Mouse (Mus musculus): ENCODE results near the gene Piwil4. TPM values are rescaled to one million over a fixed set of nuclear protein-coding genes. Genes with fewer than 3 reads are reported as not detected.
"Not testable (repeated sequence)": the region's sequence is repeated elsewhere in the genome, so short reads cannot be mapped to it uniquely, and the experiment has no call there.

The Piwil4 gene
- total RNA-seq, 2 experiments from 2014 or later: 0.10 TPM; not detected in 1

DNA sequence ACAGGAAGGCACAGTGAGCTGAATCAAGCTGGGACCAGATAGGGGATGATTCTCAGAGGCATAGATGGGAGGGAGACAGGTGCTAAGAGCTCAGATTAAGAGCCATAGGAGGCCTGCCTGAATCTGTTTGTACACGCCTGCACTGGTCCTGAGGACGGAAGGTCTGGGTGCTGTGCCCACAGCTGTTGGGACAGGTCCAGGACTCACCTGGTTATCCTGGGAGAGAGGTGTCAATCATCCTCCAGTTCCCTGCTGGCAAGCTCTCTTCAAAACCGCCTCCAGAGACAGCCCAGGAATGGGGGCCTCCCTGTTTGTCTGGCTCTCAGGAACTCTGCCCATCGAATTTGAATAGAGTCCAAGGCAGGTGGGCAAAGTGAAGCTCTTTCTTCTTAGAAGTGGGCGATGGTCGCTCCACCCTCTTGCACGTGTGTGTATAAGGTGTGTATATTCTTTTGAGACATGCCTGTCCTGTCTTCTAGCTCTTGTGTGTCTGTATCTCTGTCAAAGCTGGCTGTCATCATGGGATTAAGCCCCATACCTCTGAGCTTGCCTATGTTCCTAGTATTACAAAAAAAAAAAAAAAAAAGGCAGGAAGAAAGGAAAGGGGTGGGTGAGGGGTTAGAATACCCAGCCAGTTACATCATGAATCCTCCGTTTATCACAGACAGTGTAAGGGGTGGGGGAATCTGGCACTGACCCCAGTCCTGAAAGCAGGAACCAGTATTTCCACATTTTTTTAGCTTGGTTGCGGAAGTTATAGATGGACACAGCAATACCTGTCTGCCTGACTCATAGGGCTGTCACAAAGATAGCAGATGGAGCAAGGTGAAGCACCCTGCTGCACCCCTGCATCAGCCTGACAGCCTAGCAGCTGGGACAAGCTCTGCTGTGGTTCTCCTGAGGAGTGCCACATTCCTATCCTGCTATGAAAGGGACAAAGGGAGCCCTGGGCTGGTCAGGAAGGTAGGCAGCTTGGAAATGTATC lies 64.5 kb downstream of the Piwil4 start:
- DNase-seq (ENCODE audit: low spot score): no peak
- intact Hi-C loops (cut with DNase I): no loop called here

DNA sequence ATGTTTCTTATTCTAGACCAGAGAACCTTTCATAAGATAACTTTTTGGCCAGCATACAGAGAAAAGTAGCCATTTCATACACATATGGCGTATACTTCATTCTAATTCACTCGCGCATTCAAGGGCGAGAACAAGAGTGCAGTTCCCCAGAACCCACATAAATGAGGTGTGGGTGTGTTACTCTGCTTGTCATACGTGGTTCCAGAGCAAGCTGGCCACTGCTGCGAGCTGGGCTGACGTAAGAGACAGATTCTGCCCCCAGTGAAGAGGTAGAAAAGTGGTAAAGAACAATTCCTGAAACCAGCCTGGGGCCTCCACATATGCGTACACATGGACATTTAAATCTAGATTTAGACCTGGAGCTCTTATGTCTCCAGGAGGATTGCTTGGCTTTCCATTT lies 66.0 kb downstream of the Piwil4 start:
- DNase-seq (ENCODE audit: low spot score): no peak
- intact Hi-C loops (cut with DNase I): no loop called here

DNA sequence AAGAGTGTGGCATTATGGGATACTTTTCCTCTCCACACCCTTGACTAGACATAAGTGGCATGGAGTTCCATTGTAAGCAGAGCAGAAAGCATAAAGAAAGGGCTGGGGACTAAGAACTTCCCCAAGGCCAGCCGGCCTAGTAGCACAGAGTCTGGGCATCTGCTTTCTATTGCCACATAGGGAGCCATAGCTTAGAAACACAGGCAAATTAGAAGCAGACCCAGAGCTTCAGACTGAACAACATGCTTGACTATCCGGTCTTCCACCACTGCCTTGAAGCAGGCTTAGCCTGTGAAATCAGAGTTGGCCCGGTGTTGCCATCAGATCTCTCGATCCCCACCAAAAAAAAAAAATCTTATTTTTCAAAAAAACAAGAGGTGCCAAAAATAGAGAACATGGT lies 67.4 kb downstream of the Piwil4 start:
- intact Hi-C loops (cut with DNase I): no loop called here
- DNase-seq (ENCODE audit: low spot score): no peak

DNA sequence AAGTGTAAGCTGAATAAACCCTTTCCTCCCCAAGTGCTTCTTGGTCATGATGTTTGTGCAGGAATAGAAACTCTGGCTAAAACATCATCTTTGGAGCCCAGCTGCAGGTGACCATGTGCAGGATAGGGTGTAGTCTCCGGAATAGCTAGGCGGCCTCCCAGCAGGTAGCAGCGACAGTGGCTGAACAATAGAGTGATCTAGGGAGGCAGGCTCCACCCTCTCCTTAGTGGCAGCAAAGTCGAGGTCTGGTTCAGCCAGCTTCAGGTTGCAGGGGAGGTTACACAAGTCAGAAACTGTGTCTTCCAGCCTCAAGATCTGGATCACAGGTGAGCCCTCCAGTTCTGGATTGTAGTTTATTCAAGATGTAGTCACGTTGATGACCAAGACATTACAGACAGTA lies 68.6 kb downstream of the Piwil4 start:
- DNase-seq (ENCODE audit: low spot score); intact Hi-C loops (cut with DNase I): not testable (repeated sequence)

DNA sequence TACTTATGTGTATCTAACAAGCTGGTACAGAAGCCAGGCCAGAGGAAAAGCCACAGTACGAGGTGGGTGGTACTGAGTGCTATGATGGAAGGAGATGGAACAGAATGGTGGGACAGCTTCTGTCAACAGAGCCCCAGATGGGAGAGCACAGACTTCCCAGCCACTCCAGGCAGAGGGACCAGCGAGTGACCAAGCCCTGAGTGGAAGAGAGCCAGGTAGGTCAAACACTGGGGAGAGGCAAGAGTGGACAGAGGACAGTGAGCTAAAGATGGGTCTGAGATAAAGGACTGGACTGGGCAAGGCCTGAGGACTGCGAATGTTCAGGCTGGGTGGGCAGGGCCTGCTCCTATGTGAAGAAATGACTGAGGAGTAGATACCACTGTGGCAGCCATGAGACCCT lies 72.2 kb downstream of the Piwil4 start:
- intact Hi-C loops (cut with DNase I): no loop called here
- no peak for DNase-seq (ENCODE audit: low spot score)

DNA sequence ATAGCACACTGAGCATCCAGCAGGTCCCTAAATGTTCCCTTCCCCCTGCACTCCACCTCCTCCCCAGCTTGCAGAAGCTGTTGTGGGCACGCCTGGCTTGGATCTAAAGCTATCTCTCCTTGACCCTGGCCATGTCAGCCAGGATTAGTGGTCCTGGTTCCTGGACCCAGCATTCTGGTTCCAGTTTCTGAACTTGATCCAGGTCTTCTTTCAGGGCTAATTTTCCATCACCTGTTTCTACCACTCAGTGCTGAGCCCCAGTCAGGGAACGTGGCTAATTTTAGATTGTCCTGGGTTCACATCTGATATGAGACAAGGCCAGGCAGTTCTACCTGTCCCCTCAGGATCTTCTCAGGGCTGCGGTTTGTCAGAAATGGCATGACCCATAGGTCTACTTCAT lies 74.5 kb downstream of the Piwil4 start:
- no peak for DNase-seq (ENCODE audit: low spot score)

DNA sequence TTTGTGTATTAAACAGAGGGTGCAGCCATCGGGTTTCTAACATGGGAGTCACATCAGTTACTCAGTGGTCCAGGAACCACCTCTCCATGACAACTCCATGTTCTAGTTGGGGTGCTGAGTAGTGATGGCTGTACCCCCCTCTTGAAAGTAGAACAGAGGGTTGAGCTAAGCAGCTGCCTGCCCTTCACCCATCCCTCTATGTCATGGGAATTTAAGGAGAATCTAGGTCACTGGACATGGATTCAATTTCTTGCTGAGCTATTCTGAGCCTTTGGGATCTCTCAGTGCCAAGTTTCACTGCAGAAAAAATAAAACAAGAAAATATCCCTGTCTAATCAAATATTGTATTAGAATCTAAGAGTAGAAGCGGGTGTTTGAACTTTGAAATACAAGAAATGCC lies 76.9 kb downstream of the Piwil4 start:
- intact Hi-C loops (cut with DNase I): no loop called here
- no peak for DNase-seq (ENCODE audit: low spot score)

More for the DNA sequence above, 74.5 kb downstream of the Piwil4 start:
- intact Hi-C loops (cut with DNase I): no loop called here

DNA sequence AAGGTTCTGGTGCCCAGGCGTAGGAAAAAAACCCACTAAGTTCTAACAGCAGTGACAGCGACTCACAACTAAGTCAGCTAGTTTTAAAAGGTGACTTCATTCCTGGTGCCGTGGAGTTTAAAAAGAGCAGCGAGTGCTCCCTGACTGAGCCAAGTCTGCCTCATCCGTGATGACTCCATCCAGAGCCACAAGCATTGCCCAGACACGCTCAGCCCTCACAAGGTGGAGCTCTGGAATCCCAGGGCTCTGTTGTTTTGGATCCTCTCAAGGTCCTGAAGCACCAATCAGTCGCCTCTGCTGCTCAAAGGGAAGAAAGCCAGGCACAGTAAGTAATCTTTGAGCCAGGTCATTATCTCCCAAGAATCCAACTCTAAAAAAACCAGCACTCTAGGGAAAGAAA lies 77.7 kb downstream of the Piwil4 start:
- intact Hi-C loops (cut with DNase I): no loop called here
- no peak for DNase-seq (ENCODE audit: low spot score)

DNA sequence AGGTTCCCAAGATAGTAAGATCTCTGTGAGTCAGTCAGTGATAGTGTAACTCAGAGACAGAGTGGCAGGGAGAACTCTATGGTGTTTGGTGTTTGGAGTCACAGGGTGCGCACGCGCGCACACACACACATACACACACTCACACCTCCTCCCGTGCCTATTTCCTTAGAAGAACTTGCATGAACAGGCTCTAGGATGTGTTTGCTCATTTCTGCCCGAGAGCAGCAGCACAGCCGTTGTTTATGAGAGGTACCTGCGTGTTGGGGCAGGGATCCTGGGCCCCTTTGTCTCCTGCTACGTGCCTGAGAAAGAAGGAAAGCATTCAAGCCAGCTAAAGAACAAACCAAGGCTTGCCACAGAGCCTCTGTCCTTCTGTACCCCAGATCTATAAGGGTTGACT lies 78.4 kb downstream of the Piwil4 start:
- intact Hi-C loops (cut with DNase I): no loop called here
- DNase-seq (ENCODE audit: low spot score): no peak

DNA sequence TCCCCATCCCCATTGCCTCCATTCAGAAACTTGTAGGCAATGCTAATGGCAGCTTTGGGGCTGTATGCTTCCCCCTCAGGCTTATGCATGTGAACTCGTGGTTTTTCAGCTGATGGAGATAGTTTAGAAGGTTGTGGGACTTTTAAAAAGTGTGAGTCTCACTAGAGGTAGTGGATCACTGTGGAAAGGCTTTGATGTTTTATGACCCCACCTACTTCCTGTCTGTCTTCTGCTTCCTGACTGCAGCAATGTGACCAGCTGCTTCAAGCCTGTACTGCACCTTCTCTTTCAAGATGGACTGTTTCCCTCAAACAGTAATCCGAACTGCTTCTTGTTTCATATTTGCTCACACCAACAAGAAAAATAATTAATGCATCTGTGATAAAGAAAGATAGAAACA lies 82.6 kb downstream of the Piwil4 start:
- intact Hi-C loops (cut with DNase I): no loop called here
- DNase-seq (ENCODE audit: low spot score): no peak

DNA sequence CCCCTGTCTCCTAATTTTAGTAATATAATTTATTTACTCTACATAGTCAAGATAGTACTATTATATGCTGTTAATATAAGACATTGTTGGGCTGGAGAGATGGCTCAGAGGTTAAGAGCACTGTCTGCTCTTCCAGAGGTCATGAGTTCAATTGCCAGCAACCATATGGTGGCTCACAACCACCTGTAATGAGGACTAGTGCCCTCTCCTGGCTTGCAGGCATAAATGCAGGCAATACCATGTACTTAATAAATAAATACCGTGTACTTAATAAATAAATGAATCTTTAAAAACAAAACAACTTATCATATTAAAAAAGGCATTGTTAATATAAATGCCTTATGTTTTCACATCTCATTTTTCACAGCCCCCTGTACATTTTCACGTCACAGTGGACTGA lies 86.5 kb downstream of the Piwil4 start:
- DNase-seq (ENCODE audit: low spot score): no peak
- intact Hi-C loops (cut with DNase I): no loop called here

DNA sequence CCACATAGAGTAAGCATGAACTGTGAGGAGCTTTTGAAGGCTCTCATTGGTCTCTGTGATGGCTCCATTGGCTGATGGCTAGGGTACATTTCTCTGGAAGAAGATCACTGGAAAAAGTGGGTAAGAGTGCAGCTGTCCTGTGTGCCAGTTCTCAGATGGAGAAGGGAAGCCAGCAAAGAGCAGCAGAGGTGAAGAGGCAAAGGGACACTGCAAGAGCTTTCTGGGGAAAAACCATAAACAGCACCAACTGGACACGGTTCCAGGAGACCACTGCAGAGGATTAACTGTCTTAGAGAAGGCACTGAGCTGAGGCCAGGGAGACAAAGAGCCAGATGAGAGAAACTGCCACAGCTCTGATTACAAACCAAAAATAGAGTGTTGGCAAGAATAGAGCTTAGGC lies 87.8 kb downstream of the Piwil4 start:
- DNase-seq (ENCODE audit: low spot score): no peak
- intact Hi-C loops (cut with DNase I): no loop called here

DNA sequence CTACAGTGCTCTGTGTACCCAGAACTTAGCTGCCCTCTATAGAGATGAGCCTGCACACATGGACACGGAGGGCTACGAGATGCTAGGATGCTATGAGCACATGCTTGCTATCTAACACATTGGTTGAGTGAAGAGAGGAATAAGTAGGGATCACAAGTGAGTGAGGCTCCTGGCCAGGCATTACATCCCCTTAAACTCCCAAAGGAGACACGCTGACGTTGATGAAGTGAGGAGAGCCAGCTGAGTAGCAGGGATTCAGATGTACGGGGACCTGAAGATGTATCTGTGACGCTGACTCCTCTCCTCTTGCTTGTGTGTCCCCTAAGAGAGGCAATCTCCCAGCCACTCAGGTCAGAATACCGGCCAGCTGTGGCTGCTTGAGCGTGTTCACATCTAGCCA lies 92.7 kb downstream of the Piwil4 start:
- intact Hi-C loops (cut with DNase I): no loop called here
- no peak for DNase-seq (ENCODE audit: low spot score)

DNA sequence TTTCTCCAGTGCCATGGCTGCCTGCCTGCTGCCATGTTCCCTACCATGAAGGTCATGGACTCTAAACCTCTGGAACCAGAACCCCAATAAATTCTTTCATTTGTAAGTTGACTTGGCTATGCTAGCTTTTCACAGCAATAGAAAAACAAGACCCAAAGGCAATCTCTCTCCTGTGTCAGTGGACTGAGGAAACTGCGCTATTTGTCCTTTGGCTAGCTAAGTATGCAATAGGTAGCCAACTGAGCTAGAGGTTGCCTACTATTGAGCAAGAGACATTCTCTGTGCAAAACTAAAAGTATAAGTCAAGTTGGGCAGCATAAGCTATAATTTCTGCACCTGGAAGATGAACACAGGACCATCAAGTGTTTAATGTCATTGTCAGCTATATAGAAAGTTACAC lies 93.9 kb downstream of the Piwil4 start:
- no peak for DNase-seq (ENCODE audit: low spot score)
- intact Hi-C loops (cut with DNase I): no loop called here

Other genes starting within 250 kb of the Piwil4 start
- gene Kdm4d, start 240.3 kb downstream of the Piwil4 start, total RNA-seq (2021): not detected
- 10 to 100 TPM; 60.3 to 69.7 TPM for gene Cwc15, start 240.1 kb downstream of the Piwil4 start, total RNA-seq (2021)
- gene Amotl1, start 95.7 kb downstream of the Piwil4 start, total RNA-seq (2021): 10 to 100 TPM; 57.9 to 59.9 TPM
- gene Fut4, start 11.7 kb upstream of the Piwil4 start, total RNA-seq (2021): under 1 TPM; 0.39 to 0.52 TPM
- not detected for gene 1700012B09Rik, start 30.3 kb upstream of the Piwil4 start, total RNA-seq (2021)
- 10 to 100 TPM in 1 of 2 experiments, 1 to 10 TPM in 1; 6.7 to 12.8 TPM for gene Mre11a, start 43.9 kb upstream of the Piwil4 start, total RNA-seq (2021)
- 1 to 10 TPM; 7.5 to 8.1 TPM for gene Ankrd49, start 44.1 kb upstream of the Piwil4 start, total RNA-seq (2021)
- gene Gpr83, start 119.5 kb upstream of the Piwil4 start, total RNA-seq (2021): not detected
- not detected for gene Izumo1r, start 163.2 kb upstream of the Piwil4 start, total RNA-seq (2021)